Mouse (Mus musculus) CH12F3 (cell line): ENCODE results near the gene Top1.

Experiments
- in situ Hi-C: fragments of 300-500 bp; cut with MboI; formaldehyde crosslinking; loops from 2 replicates; pipeline ENCODE4 v1.14.3; 2020; ENCODE audit warnings: low sequenced_read_pairs

Gene Top1

DNA sequence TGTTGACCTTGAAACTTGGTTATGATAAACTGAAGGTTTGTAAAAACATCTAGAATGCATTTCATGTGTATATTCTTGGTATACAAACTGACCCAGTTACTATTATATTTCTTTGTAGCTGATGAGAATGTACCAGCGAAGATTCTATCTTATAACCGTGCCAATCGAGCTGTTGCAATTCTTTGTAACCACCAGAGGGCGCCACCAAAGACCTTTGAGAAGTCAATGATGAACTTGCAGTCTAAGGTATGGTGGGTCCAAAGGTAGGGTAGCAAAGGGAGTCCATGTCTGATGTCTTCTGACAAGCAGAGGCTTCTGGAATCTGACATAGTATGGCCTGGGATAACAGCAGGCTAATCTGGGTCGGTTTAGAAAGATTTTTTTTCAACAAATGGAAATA lies 71.6 kb downstream of the Top1 start:
- in situ Hi-C loops, result no loop called here

DNA sequence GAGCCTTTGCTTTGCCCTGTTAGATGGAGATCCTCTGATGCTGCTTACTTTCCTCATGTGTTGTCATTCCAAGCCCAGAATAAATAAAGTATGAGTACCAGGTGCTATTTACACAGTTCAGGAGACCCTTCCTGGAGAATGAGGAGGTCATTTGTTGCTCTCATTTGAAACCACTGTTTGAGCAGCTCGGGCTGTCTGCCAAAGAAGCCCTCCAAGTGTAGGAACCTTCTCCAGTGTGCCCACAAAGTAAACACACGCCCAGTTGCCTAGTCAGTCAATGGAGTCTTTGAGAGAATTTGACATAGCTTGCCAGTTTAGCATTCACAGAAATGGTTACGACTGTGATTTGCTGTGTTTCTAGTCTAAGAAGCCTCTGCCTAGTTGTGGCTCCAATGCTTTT lies 73.1 kb downstream of the Top1 start:
- in situ Hi-C loops, result no loop called here

DNA sequence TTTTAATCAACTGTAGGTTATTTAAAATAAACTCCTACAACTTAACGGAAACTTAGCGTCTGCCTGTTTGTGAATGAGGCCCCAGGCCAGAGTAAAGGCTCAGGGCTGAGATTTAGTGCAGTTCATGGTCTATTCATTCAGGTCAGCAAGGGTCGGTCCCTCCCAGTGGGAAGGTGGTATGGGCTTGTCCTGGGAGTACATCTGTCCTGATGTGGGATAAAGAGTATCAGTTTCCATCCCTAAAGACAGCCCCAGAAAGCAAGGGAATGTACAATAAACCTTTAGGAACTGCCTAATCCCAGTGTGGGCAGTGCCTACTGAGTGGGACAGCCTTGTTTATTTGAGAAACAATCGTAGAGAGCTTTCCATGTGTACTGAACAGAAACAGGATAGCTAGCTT lies 77.0 kb downstream of the Top1 start:
- in situ Hi-C loops, result no loop called here

DNA sequence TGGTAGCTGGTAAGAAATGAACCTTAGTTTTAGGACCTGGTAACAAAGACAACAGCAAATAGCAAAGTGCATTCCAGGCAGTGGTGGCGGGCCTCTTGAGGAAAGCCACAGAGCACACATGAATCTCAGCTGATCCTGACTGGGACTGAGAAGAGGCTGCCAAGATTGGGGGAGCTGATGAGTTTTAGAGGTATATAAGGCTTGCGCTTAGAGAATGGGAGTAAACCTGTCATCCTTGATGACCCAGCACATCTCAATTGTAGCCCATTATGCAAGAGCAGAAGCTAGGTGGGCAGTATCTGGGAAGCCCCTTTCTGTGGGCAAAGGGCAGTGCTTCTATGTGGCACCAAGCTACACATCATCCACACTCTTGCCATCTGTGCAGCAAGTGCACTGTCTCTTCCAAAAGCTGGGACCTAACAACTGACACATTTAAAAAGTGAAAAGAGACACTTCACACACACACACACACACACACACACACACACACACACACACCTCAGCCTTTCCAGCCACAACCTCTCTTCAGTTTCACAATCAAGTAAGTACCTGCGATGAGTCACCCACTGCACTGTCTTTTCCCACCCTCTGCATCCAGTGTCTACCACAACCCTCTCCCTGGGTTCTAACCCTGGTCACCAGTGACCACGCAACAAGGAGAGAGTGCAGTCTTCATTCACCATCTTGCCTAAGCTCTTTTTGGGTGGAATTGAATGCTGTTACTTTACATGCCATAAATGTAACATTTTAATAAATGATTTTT lies 78.1 kb downstream of the Top1 start:
- in situ Hi-C loops, result no loop called here

DNA sequence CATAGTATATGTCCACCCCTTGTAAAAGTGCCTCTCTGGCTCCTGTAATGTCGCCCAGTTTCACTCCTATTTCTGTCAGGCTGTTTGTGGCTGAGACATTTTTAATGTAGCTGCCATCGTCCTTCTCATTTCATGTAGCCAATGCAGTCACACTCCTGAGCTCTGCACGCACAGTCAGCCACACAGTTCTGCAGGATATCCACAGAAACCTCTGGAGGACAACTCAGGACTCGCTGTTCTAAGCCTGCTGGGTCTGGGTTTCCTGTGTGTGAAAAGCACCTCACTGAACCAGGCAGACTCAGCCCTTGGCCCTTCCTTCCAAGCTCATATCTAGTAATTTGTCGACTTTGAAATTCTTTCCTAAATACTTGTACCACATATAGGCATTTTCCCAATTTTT lies 78.8 kb downstream of the Top1 start:
- in situ Hi-C loops, result no loop called here

DNA sequence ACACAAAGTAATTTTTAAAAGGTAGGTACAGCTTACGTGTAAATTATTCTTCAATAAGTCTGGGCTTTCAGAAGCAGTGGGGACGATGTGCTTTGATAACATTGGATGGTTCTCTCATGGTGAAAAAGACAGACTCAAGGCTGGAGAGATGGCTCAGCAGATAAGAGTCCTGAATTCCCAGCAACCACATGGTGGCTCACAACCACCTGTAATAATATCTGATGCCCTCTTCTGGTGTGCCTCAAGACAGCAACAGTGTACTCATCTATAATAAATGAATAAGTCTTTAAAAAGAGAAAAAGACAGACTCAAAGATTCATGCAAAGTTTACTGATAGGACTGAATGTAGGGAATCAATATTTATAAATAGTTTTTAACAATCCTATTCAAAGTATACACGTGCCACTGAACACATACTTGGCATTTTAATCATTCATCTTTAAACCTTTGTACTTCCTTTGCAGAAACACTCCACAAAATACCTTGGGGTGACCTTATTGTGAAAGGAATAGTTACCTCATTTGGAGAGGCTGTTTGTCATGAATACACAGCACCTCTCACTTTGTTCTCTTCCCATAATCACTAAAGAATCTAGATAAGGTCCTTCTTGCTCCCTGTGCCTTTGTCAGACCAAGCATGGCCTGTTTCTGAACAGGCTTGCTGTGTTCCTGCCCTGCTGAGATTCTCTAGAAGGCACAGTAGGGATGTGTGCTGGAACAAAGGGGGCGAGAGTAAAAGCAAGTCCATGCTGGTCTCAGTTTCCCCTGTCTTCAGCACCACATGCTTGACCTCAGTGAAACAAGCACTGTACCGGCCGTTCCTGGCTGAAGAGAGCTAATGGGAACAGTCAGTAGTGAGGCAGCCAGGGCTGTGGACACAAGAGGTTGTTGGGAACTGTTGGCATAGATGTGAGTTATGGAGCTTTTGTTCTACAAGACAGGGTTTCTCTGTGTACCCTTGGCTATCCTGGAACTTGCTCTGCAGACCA lies 80.5 kb downstream of the Top1 start:
- in situ Hi-C loops, result no loop called here

DNA sequence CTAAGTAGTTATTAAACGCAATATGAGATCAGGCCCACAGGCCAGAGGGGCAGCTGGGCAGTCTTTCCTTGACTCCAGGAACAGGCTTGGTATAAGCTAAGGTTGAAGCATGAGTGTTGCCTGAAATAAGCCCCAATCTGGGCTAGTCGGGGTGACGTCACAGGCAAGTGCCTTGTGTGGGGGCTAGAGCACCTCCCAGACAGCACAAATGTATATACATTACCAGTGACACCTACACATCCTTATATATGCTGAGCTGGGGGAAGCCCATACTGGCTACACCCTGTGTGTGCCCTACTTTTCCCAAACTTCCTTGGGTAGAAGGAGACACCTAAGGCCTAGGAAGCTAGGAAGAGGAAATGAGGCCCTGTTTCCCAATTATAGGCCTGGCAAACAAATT lies 83.3 kb downstream of the Top1 start:
- in situ Hi-C loops, result no loop called here

DNA sequence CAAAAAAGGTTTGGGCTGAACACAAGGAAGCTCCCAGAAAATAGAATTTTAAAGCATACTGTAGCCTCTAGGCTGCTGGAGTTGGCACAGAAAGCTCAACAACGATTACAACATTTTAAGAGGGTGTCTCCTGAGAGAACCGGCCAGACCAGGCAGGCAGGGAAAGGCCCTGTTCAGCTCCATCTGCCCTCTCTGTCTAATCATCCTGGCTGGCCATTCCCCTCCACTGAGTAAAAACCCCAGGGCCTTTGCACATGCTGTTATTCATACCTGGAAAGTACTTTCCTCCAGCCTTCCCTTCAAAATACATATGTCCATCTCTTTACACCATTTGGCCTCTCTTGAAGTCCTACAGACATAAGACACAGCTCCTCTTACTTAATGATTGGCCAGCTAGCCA lies 83.7 kb downstream of the Top1 start:
- in situ Hi-C loops, result no loop called here

DNA sequence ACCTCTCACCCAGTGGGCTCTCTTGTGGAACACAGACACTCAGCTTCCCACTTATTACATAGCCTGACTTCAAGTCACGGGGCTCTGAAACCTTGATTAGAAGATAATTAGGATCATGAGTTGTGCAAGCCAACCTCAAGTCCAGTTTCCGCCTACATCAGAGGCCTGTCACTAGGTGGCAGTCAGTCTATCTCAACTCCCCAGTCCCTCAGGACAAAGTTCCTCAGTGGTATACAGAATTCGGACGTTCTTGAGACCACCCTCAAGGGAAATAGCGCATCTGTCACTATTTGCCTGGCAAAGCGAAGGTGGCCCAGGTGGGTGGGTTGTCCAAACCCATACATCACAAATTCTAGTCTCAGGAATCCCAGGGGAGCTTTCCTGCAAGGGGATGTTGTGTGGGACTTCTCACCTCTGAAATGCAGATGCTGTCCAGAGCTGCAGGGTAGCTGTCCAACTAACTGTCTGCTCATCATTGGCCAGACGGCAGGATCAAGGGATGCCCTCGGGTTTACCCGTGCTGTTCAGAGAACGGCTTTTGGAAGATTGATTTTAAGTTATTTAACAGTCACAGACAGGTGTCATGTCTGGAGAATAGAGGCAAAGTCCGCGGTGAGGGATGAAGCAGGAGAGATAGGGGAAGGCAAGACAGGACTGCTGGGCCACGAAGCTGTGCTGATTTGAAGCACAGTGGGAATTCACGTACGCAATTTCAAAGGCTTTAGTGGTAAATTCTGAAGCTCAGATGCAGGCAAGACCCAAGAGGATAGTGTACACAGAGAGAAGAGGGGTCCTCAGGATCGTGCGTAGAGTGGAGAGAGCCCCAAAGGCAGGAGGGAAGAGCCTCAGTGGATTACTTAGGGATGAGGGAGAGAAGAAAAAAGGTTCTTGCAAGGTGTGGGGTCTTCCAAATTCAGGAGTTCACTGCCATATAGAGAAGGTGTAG lies 84.4 kb downstream of the Top1 start:
- in situ Hi-C loops, result no loop called here

DNA sequence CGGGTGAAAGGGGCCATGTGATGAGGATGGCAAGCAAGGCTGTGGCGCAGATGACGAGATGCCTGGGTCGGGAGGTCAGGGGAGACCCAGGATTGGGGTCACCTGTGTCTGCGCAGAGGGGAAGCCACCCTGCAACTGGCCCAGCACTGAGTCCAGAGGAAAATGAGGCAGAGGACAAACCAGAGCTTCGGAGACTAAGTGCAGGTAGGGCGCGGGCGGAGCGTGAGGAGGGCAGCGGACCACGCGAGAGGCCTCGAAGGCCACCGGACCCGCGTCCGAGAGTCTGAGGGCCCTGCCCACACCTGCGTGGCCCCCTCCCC lies 85.1 kb downstream of the Top1 start:
- in situ Hi-C loops, result no loop called here

DNA sequence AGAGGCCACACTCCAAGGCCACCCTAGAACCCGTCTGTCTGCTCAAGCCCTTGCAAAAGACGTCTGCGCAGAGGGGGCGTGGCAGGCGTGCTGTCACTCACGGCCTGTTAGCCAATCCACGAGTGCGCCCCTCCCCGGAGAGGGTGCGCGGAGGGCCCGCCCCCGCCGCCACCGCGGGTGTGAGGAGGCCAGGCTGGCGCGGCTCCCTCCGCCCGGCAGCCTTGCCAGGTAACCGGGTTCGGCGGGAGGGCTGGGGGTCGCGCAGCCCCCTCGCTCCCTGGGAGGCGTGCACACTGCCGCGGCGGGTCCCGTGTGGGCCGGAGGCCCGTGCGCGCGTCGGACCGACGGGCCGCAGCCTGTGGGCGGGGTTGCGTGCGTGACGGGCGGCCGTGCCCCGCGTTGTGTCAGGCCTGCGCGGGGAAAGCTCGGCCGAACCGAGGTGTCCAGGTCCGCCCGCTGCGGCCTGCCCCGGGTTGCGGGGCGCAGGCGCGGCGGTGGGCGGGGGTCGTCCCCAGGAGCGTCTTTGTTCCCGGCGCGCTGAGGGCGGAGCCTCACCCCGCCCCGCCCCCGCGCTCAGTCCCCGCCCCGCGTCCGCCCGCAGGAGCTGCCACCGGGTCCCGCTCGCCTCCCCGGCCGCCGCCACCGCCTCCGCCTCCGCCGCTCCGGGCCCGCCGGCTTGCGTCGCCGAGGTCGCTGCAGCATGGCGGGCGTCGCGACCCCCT lies 85.6 kb downstream of the Top1 start, which contains the start of gene Plcg1:
TSS of gene Plcg1 (plus strand) at position 184 of the 722 bp plus-strand sequence.
- in situ Hi-C loops, result no loop called here

DNA sequence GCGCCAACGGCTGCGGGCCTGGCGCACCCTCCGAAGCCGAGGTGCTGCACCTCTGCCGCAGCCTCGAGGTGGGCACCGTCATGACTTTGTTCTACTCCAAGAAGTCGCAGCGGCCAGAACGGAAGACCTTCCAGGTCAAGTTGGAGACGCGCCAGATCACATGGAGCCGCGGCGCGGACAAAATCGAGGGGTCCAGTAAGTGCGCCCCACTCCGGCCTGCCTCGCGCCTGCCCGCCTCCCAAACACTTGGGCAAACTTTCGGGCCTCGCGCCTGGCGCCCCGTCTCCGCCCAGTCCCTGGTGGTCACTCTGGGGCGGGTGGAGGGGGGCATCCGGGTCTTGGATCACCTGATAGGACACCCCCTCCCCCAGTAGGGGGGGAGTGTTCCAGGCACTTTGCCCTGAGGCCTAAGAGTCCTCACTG lies 86.2 kb downstream of the Top1 start:
- in situ Hi-C loops, result no loop called here

DNA sequence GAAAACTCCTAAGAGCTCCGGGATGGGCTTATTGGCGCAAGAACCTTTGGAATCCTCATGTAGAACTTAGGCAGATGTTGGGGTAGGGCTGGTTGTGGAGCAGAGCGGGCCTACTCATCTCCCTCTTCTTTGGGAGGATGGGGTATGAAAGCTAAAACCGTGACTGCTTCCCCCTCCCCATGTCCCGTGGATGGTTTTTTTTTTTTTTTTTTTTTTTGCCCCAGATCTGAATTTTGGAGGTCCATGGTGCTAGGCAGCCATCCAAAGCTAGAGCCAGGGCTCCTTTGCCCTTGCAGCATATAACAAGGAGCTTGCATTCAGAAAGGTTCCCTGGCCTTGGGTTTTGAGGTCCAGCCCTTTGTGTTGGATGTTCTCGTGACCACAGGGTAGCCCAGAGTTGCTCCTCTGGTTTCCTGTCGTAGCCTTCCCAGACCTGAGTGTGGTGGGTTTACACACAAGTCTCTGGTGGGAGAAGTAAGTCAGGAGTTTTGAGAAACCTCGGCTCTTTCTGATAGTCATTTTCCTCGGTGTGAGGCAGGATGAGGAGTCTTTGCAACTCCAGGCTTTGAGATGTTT lies 86.8 kb downstream of the Top1 start:
- in situ Hi-C loops, result no loop called here

DNA sequence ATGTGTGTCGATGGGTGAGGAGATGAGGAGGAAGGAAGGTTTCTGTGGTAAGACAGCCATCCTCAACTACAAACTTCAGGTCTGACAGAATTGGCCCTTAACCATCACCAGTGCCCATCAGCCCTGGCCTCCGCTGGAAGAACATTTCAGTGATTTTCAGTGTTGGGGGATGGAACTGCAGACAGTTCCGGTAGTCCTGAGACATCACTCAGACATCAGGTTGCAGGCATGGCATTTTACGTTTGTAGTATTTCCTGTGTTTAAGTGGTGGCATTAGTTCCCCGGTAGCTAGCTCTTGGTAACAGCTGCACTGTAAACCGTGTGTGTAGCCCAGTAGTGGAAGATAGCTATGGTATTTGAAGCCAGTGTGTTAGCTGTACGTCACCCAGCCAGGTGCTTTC lies 87.4 kb downstream of the Top1 start:
- in situ Hi-C loops, result no loop called here

DNA sequence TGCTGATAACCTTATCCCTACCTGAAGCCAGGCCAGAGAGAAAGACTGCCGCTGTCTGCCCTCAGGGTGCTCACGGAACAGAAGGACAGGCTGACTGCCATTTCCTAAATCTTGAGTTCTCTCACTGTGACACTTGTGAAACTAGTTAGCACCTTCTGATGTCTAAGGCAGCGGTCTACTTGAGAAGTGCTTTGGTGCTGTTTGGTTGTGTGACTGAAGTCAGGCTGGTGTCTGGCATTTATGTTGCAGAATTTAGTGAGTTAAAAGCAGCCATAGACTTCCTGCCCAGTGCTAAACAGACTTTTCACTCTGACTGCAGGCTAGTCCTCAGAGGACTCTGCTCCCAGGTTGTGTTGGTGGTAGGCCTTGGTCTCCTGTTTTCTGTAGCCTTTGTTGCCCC lies 88.6 kb downstream of the Top1 start:
- in situ Hi-C loops, result no loop called here

DNA sequence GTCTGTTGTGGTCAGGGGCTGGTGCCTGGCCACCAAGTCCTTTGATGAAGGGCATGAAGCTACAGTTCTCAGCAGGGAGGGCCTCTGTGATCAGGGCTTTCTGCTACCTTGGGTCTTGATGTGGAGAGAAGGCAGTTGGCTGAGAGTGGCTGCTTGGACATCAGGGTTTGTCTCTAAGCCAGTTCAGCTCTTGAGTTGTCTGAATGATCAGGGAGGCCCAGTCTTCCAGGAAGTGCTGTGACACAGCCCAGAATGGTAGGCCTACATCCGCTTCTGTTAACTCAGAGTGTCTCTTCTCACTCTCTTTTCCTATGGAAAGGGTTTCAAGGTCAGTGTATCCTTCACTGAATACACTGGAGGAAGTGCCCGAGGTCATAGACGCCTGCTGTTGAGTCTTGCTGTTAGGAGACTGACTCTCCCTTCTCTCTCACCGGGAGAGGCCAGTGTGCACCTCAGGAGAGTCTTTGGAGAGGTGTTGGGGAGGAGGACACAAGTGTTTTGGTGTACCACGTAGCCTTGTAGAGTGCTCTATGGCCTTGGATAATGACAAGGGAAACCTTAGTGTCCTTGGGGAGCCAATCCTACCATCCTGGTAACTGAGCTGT lies 90.1 kb downstream of the Top1 start:
- in situ Hi-C loops, result no loop called here

DNA sequence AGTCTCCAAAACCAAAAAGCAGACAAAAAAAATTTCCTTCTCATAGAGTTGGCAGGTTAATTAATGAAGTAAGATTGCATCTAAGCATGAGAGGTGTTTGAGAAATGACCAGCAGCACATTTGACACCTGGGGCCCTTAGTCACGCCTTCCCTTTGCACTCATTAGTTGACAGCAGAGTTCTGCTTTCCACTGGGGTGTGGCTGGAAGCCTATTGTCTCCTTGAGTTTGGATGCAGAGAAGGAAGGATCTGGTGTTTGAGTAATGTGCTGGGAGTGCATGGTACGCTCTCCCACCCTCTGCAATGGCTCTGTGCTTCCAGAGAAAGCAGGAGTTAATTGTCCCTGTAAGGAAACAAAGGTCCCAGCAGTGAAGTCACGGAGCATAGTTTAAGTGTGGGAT lies 90.8 kb downstream of the Top1 start:
- in situ Hi-C loops, result no loop called here

DNA sequence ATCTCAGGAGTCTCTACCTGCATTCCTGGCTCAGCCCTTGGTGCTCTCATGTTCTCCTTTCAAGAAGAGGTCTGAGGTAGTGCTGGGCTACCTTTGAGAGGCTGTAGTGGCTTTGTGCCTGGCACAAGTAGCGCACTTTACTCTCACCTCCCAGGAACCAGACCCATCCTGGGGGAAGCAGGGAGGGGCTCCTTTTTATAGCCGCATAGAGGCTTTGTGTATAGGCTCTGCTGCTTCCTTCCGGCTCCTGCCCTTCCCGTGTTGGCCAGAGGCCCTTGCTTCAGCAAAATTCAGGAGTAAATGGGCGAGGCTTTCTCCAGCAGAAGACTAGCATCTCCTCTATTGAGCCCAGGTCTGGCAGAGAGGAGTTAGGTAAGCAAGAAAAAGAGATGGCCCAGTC lies 92.7 kb downstream of the Top1 start:
- in situ Hi-C loops, result no loop called here

DNA sequence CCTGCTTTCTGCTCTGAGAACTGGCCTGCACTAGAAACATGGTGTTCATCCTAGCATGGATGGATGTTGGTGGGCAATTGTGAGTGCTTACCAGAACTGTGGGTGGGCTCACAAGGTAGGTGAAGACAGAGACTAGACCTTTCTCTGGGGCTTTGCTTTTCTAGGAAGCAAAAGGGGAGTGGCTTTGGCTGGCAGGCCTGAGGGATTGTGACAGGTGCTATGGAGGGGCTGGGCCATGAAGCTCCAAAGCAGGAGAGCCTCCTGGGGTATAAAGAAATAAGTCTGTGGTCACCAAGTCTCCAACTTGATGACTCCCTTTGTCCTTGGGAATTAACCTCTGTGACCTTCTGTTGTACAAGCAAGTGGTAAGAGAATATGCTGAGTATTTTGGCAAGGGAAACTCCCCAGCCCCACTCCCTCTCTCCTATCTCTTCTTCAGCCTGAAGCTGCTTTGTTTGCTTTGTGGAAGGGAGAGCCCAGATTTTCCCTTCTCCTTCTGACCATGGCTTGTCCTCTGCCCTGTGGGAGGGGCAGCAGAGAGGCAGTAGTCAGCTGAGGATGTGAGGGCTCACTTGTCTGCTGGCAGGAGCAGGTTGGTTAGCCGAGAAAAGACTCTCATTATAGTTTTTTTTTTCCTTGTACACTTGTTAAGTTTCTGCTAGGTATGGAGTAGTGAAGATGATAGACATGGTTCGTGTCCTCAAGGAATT lies 94.1 kb downstream of the Top1 start:
- in situ Hi-C loops, result no loop called here
